Mouse (Mus musculus): ENCODE data around the gene Lrrc57.

DNA sequence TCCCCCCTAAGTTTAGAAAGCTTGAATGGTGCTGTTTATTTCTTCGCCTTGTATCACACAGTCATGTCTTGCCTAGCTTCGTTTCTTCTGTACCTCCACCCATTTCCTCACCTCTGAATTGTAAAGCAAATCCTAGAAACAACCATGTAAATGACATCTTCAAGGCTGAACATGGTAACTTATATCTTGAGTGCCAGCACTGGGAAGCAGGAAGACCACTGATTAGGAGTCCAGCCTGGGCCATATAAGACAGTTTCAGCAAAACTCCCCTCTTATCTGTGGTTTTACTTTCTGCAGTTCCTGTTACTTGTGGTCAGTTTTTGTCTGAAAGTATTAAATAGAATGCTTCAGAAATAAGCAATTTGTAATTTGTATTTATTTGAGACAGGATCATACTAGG, 33.3 kb downstream of the Lrrc57 start:
- TF ChIP-seq CTCF (IDR thresholded peaks at IDR 0.05 in 2 of 3, conservative IDR thresholded peaks at IDR 0.05 in 1 of 3; ENCODE audit: control insufficient read depth in 1 of 3, insufficient read depth in 1 of 3, low read depth in 2 of 3, low read length in 3 of 3, poor library complexity in 1 of 3, severe bottlenecking in 1 of 3) (no peak), POLR2A (IDR thresholded peaks at IDR 0.05; ENCODE audit: control insufficient read depth in 1 of 2, insufficient read depth in 1 of 2, low read depth in 1 of 2, low read length in 2 of 2, poor library complexity in 1 of 2) (0 out of 4 replicates have a peak, but pooled peaks of 1 of the 2 experiments have one; percentile 18), ZC3H11A (IDR thresholded peaks at IDR 0.05; ENCODE audit: low read depth, low read length) (no peak), SIN3A (IDR thresholded peaks at IDR 0.05; ENCODE audit: low read length) (peak; percentile 86), MAX (IDR thresholded peaks at IDR 0.05; ENCODE audit: low read length) (no peak), ZNF384 (IDR thresholded peaks at IDR 0.05; ENCODE audit: low read depth, low read length) (no peak; the same call in 1 of the 2 replicates), EP300 (IDR thresholded peaks at IDR 0.05; ENCODE audit: low read depth in 1 of 2, low read length in 2 of 2) (peak; percentile 96 to 97), MYB (IDR thresholded peaks at IDR 0.05; ENCODE audit: low read depth, low read length) (no peak; the same call in 1 of the 2 replicates)

All from MEL (cell line).